Mouse (Mus musculus) heart, adult 2 months (tissue): Measurements from ENCODE around the gene OR5BS1P.
"Not testable (repeated sequence)": the region's sequence is repeated elsewhere in the genome, so short reads cannot be mapped to it uniquely, and the experiment has no call there.

Experiments used
- EP300 ChIP-seq: fragments of 200-500 bp; IDR thresholded peaks from 2 replicates; pipeline ENCODE4 v1.6.1; 2011; ENCODE audit warnings: low read depth, low read length, control low read depth; ENCODE audit not compliant: insufficient read depth
- POLR2A ChIP-seq: fragments of 200-500 bp; IDR thresholded peaks from 2 replicates; pipeline ENCODE4 v1.6.1; 2011; ENCODE audit warnings: mild to moderate bottlenecking, low read depth, low read length, control low read depth; ENCODE audit not compliant: insufficient read depth

DNA sequence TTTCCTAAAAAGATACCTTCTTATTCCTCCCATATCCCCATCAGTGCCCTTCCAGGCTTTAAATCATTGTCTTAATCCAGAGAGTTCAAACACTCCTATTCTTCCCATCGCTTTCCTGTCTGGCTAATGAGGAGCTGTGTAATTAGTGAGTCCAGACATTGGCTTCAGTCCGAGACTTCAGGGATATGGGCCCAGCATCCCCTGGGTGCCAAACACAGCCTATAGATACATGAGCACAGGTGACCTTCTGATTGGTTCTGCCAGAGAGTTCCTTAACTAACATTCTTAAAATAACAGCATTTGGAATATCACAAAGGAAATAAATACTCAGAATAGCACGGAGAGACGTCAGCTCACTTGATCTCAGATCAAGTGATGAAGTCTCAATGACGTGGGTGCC, 38.8 kb upstream of the OR5BS1P start, which contains the start of gene Olfr282:
- not testable (repeated sequence) for TF ChIP-seq POLR2A, EP300
